Mouse (Mus musculus): ENCODE results near the gene Mtch1. TPM values are rescaled to one million over a fixed set of nuclear protein-coding genes. Genes with fewer than 3 reads are reported as not detected.

Mtch1 gene
- total and polyA plus RNA-seq, 3 experiments = 78.7 to 175 (median 101) TPM

DNA sequence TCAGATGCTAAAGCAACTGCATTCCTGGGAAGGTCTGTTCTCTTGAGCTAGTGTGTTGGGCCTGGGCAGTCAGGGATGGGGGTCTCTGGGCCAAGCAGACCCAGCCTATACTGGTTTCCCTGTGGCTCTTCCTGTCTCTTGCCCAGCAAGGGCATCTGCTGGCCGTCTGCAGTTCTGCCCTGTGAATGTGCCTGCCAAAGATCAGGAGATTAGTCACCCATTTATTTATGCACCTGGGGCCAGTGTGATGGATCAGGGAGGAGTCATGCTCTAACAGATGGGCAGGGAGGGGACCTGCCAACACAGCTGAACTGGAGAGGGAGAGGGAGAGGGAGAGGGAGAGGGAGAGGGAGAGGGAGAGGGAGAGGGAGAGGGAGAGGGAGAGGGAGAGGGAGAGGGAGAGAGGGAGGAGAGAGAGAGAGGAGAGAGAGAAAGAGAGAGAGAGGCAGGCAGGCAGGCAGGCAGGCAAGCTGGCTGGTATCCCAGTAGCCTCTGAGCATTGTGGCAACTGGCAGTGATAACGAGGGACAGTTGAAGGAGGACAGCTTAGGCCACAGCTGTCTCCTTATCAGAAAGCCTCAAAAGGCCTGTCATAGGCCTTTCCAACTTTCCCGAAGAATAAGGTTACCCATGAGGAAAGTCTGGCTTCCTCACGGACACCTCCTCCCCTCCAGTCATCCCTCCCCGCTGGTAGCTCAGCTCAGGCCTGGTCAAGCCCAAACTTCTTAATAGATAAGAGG lies 16.9 kb downstream of the Mtch1 start:
- DNase-seq (ENCODE audit: low spot score) (no peak), ATAC-seq (ENCODE audit: extremely low read depth, insufficient number of reproducible peaks, low FRiP score, poor library complexity, severe bottlenecking) (no peak)
- no peak overlapping the region for H3K4me3 ChIP-seq (ENCODE audit: low read depth, low read length)
- no peak for TF ChIP-seq CTCF (IDR thresholded peaks at IDR 0.05; ENCODE audit: low read depth, low read length)
- no peak for TF ChIP-seq GATA2 (IDR thresholded peaks at IDR 0.05; ENCODE audit: borderline replicate concordance, low read depth, low read length)
- no peak for TF ChIP-seq POLR2AphosphoS5 (IDR thresholded peaks at IDR 0.05; ENCODE audit: insufficient replicate concordance, low read depth, low read length)
- TF ChIP-seq TAL1 (conservative IDR thresholded peaks at IDR 0.05; ENCODE audit: low read depth, low read length) = no peak
- no peak for TF ChIP-seq GATA1 (IDR thresholded peaks at IDR 0.05; ENCODE audit: borderline replicate concordance, low read length)
- H3K36me3 ChIP-seq (replicated peaks) = peaks cover 95% of the 10 kb centered on the region
- H3K27me3 ChIP-seq (ENCODE audit: insufficient read depth, low read length) = no peaks in the 10 kb centered on the region; the same call in 1 of the 2 replicates
- H3K9me3 ChIP-seq (replicated peaks) = no peaks in the 10 kb centered on the region
- H3K4me1 ChIP-seq (ENCODE audit: insufficient read depth, low read depth, low read length) = peaks cover 28% of the 10 kb centered on the region

DNA sequence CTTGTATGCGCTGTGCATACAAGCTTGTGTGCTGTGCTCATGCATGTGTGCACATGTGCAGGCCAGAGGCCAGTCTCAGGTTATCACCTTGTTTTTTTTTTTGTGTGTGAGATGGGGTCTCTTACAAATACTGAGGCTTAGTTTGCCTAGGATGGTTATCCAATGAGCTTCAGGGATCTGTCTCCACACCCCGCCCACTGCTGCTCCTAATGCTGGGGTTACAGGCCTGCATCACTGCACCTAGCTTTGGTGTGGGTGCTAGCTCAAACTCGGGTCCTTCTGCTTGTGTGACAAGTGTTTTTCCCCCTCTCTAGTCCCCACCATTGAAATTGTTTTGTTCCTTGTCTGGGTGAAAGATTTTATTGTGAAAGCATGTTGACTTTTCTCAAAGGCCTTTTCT lies 17.5 kb downstream of the Mtch1 start:
- ATAC-seq (ENCODE audit: extremely low read depth, insufficient number of reproducible peaks, low FRiP score, poor library complexity, severe bottlenecking) (no peak), DNase-seq (ENCODE audit: low spot score) (no peak)
- Histone ChIP-seq H3K4me3 (ENCODE audit: low read depth, low read length) (no peak overlapping the region), H3K27me3 (ENCODE audit: insufficient read depth, low read length) (no peaks in the 10 kb centered on the region; the same call in 1 of the 2 replicates), H3K36me3 (replicated peaks) (peaks cover 92% of the 10 kb centered on the region), H3K9me3 (replicated peaks) (no peaks in the 10 kb centered on the region), H3K4me1 (ENCODE audit: insufficient read depth, low read depth, low read length) (peaks cover 28% of the 10 kb centered on the region)
- TF ChIP-seq TAL1 (conservative IDR thresholded peaks at IDR 0.05; ENCODE audit: low read depth, low read length) = no peak
- no peak for TF ChIP-seq GATA1 (IDR thresholded peaks at IDR 0.05; ENCODE audit: borderline replicate concordance, low read length)
- no peak for TF ChIP-seq POLR2AphosphoS5 (IDR thresholded peaks at IDR 0.05; ENCODE audit: insufficient replicate concordance, low read depth, low read length)
- TF ChIP-seq CTCF (IDR thresholded peaks at IDR 0.05; ENCODE audit: low read depth, low read length) = no peak
- TF ChIP-seq GATA2 (IDR thresholded peaks at IDR 0.05; ENCODE audit: borderline replicate concordance, low read depth, low read length) = no peak

GRCm38 (mm10) chr17:29327691-29328090 lies 20.0 kb downstream of the Mtch1 start:
- no peak for DNase-seq (ENCODE audit: low spot score)
- Histone ChIP-seq H3K4me1 (ENCODE audit: insufficient read depth, low read depth, low read length) (peaks cover 35% of the 10 kb centered on the region), H3K9me3 (replicated peaks) (no peaks in the 10 kb centered on the region), H3K36me3 (replicated peaks) (peaks cover 71% of the 10 kb centered on the region), H3K27me3 (ENCODE audit: insufficient read depth, low read length) (no peaks in the 10 kb centered on the region; the same call in 1 of the 2 replicates), H3K4me3 (ENCODE audit: low read depth, low read length) (no peak overlapping the region)
- TF ChIP-seq CTCF (IDR thresholded peaks at IDR 0.05; ENCODE audit: low read depth, low read length) (no peak), GATA1 (IDR thresholded peaks at IDR 0.05; ENCODE audit: borderline replicate concordance, low read length) (no peak), GATA2 (IDR thresholded peaks at IDR 0.05; ENCODE audit: borderline replicate concordance, low read depth, low read length) (no peak), TAL1 (conservative IDR thresholded peaks at IDR 0.05; ENCODE audit: low read depth, low read length) (no peak), POLR2AphosphoS5 (IDR thresholded peaks at IDR 0.05; ENCODE audit: insufficient replicate concordance, low read depth, low read length) (no peak)
- ATAC-seq (ENCODE audit: extremely low read depth, insufficient number of reproducible peaks, low FRiP score, poor library complexity, severe bottlenecking) = no peak

DNA sequence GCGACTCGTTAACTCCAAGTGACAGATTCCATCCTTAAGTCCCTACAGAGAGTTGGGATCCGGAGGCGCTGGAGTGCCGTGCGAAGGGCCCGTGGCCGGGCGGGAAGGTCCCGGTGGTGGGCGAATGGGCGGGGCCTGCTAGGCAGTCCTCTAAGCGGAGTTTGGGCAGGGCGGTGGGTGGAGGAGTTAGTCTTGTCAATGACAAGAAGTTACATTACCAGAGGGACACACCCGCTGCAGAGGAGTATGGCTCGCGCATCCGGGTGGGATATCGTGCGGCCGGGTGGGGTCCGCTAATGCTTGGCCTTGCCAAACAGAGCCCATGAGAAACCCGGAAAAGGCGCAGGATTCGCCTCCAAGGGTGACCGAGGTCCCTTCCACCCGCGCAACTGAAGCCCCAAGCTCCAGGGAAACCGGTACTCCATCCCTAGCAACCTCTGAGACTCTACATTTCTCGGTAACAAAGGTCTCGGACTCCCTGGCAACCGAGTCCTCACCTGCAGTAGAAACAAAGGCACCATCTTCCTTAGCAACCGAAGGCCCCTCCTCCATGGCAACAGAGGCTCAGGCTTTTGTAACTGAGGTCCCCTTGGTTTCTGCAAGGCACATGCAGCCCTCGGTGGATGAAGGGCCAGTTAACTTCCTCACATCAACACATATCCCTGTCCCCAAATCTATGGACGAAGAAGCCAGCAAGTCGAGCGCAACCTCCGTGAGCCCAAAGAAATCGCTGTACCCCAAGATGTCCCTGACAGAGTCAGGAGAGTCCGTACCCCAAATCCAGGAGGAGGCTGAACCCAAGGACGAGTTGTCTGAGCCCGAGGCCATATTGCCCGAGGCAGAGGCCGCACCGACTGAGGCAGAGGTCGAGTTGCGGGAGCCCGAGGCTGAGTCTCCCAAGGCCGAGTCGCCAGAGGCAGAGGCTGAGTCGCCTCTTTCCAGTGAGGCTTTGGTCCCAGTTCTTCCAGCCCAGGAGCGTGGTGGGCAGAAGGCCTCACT lies 20.9 kb downstream of the Mtch1 start:
- DNase-seq (ENCODE audit: low spot score) (no peak), ATAC-seq (ENCODE audit: extremely low read depth, insufficient number of reproducible peaks, low FRiP score, poor library complexity, severe bottlenecking) (no peak)
- peaks cover 5% of the 10 kb centered on the region; the same call in 1 of the 2 replicates for H3K27me3 ChIP-seq (ENCODE audit: insufficient read depth, low read length)
- peaks cover 35% of the 10 kb centered on the region for H3K4me1 ChIP-seq (ENCODE audit: insufficient read depth, low read depth, low read length)
- H3K9me3 ChIP-seq (replicated peaks) = peaks cover 2% of the 10 kb centered on the region; the same call in 1 of the 2 replicates
- peaks cover 71% of the 10 kb centered on the region for H3K36me3 ChIP-seq (replicated peaks)
- H3K4me3 ChIP-seq (ENCODE audit: low read depth, low read length) = no peak overlapping the region
- TF ChIP-seq POLR2AphosphoS5 (IDR thresholded peaks at IDR 0.05; ENCODE audit: insufficient replicate concordance, low read depth, low read length) = no peak
- no peak for TF ChIP-seq GATA1 (IDR thresholded peaks at IDR 0.05; ENCODE audit: borderline replicate concordance, low read length)
- no peak for TF ChIP-seq CTCF (IDR thresholded peaks at IDR 0.05; ENCODE audit: low read depth, low read length)
- TF ChIP-seq TAL1 (conservative IDR thresholded peaks at IDR 0.05; ENCODE audit: low read depth, low read length) = no peak
- no peak for TF ChIP-seq GATA2 (IDR thresholded peaks at IDR 0.05; ENCODE audit: borderline replicate concordance, low read depth, low read length)

- TF ChIP-seq POLR2AphosphoS5 (IDR thresholded peaks at IDR 0.05; ENCODE audit: insufficient replicate concordance, low read depth, low read length) = no peak
- TF ChIP-seq TAL1 (conservative IDR thresholded peaks at IDR 0.05; ENCODE audit: low read depth, low read length) = no peak
- no peak for TF ChIP-seq GATA1 (IDR thresholded peaks at IDR 0.05; ENCODE audit: borderline replicate concordance, low read length)
- TF ChIP-seq GATA2 (IDR thresholded peaks at IDR 0.05; ENCODE audit: borderline replicate concordance, low read depth, low read length) = no peak
- no peak for TF ChIP-seq CTCF (IDR thresholded peaks at IDR 0.05; ENCODE audit: low read depth, low read length)
- H3K27me3 ChIP-seq (ENCODE audit: insufficient read depth, low read length) = peaks cover 14% of the 10 kb centered on the region; the same call in 1 of the 2 replicates
Observed at GRCm38 (mm10) chr17:29325831-29326230, 21.9 kb downstream of the Mtch1 start.

More at GRCm38 (mm10) chr17:29325831-29326230, 21.9 kb downstream of the Mtch1 start:
- no peak overlapping the region for H3K4me3 ChIP-seq (ENCODE audit: low read depth, low read length)
- H3K4me1 ChIP-seq (ENCODE audit: insufficient read depth, low read depth, low read length) = peaks cover 38% of the 10 kb centered on the region
- no peak for DNase-seq (ENCODE audit: low spot score)
- peaks cover 61% of the 10 kb centered on the region for H3K36me3 ChIP-seq (replicated peaks)
- H3K9me3 ChIP-seq (replicated peaks) = peaks cover 2% of the 10 kb centered on the region; the same call in 1 of the 2 replicates
- no peak for ATAC-seq (ENCODE audit: extremely low read depth, insufficient number of reproducible peaks, low FRiP score, poor library complexity, severe bottlenecking)
